Mouse (Mus musculus) forelimb bud, embryonic 11.5 days (tissue): ENCODE results near the gene Gtf3a.
A peak's percentile ranks its signal among the peaks of the same experiment; 100 is the strongest.

ENCODE experiments used
- DNase-seq: peaks from one replicate; pipeline ENCODE4 v3.0.0-alpha.2; 2012; ENCODE audit warnings: low read depth, low spot score

Gene Gtf3a

GRCm38 (mm10) chr5:146983216-146983615 is 34.8 kb downstream of the Gtf3a start:
- DNase-seq: peak; percentile 75

DNA sequence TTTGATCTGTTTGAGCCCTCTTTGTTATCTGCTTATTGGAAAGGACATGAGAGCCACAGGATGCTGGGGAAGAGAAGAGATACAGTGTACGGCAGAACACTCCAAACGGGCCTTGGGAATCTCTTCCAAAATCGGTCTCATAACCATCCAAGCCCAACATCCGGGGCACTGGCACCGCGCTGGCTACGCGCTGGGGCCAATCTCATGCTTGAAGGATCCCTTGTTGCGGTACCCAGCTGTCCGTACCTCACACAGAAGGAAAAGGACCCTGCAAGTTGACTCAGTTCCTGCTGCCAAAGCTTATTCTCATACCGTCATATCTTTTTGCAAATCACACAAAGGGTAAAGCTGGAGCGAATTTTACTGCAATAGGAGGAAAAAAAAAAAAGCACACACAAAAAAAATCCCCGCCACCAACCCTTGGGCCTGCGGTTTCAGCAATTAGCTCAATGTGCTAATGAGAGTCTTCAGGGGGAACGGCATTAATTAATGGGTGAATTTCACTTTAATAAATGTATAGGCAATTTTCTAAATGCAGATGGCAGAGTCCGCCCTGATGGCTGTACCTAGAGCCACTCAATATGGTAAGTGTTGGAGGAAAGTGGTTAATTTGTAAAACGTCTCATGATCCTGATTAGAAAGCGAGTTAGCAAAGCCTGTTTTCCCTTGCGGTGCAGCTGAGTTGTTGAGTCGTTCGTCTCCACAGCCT is 37.4 kb downstream of the Gtf3a start:
- DNase-seq: no peak

GRCm38 (mm10) chr5:146987588-146987987 is 39.1 kb downstream of the Gtf3a start:
- no peak for DNase-seq

DNA sequence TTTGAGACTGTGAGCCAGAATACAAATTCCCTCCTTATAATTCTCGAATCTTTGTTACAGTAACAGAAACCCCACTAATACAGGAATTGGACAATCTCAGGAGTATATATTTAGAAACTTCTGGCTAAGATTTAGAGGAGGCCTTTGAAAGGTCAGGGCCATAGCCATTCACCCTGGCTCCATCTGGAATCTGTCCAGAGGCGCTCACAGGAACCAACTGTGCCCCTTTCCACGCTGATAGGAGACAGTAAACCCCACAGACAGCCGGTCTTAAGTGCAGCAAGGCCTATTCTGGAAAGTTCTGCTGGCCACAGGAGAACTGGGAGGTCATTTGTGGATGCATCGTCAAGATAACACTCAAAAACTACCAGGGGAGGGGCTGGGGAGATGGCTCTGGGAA is 40.6 kb downstream of the Gtf3a start:
- no peak for DNase-seq

GRCm38 (mm10) chr5:146993509-146993908 is 45.1 kb downstream of the Gtf3a start:
- DNase-seq: no peak

DNA sequence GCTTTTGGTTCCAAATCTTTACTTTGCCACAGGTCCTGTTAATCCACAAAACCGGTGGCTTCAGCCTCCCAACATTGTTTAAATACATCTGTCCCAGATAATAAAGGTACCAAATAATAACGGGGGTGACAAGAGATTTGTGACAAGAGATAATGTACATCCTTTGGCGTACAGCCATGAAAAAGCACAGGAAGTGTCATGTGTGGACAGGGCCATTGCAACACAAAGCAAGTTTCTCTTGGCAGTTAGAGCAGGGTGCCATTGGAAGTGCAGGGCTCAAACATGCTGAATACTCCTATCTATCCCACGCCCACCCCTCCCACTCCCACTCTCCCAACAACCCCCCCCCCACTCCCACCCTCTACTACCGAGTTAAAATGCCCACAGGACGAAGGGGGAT is 46.5 kb downstream of the Gtf3a start:
- no peak for DNase-seq

DNA sequence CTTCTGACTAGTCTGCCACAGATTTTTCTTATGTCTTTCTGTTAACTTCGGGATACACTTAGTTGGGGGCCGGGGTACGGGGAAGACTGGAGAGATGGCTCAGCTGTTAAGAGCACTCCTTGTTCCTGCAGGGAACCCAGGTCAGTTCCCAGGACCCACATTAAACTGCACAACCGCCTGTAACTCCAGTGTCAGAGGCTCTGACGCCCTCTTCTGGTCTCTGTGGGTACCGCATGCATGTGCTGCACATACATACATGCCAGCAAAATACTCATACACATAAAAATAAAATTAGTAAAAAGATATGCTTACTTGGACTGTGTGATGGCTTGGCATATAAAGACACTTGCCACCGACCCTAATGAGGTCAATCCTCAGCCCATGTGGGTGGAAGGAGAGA is 48.4 kb downstream of the Gtf3a start:
- DNase-seq: no peak

DNA sequence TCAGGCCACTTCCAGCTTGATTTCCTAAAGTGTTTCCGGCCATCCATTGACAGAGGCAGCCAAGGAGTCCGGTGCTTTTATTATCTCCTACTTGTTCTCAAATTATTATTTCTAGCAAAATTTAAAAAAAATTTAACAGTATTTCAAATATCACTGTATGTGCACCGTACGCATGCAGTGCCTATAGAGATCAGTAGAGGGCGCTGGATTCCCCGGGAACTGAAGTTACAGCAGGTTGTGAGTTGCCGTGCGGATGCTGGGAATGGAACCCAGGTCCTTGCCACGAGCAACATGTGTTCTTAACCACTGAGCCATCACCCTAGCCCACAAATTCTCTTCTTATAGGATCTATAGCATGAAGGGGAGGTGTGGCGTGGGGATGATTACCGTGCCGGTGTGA is 50.3 kb downstream of the Gtf3a start:
- DNase-seq: no peak

DNA sequence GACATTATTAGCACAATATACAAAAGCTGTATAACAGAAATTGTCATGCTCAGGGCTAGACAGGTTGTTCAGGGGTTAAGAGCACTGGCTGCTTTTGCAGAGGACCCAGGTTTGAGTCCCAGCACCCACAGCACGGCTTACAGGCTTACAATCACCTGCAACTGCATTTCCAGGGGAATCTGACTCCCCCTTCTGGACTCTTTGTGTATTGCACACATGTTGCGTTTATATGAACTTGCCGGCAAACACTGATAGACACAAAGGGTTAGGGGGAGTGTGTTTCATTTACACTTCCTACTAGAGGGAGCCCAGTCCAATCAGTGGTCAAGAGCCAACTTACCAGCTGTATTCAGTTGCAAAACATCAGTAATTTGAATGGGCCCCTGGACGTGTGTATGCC is 52.9 kb downstream of the Gtf3a start:
- no peak for DNase-seq

DNA sequence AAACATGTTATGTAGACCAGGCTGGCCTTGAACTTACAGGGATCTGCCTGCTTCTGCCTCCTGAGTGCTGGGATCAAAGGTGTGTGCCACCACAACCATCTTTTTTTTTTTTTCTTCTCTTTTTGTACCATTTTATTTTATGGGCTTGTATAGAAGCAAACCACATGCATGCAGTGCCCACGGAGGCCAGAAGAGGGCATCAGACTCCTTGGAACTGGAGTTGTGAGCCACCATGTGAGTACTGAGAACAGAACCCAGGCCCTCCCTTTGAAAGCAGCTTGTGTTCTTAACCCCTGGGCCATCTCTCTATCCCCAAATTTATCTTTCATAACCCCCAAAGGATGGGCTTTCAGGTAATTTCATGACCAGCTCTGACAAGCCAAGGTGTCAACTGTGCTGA is 54.8 kb downstream of the Gtf3a start:
- no peak for DNase-seq
